In the genomic region with DNA sequence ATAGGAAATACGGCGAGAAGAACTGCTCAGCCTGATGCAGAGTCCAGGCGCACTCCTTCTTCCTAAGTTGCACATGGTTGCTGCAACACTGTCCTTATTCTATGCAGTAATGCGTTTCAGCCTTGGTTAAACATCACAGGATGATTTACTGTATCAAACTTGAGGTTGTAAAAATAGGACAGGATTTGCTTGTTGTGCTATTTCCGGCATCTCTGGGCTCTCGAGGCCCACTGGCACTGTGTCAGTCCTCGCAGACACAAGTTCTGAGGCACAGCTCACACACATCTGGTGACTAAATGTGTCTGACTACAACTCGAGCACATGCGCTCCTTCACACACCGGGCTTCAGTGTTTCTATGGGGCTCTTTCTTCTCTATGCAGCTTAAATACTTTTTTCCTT, we compare ENCODE assay signal across 15 mouse cellular contexts.
DNase-seq lines count a peak whose midpoint lies in the region; ATAC-seq lines count a peak whose summit lies in the region.
"Had no signal": no experiment of that assay in that cellular context is flagged by ENCODE, and none has a peak within 500 bp of the region (broad histone marks: within the 10 kb centered on the region; RNA-seq: fewer than 3 reads in every experiment).

No protein-coding gene starts in this region.

- DNase-seq in kidney, adult 9 months = no peak
- peak; percentile 57 to 64 for DNase-seq in frontal cortex, adult 2 months (ENCODE audit: extremely low spot score in 1 of 2, low spot score in 1 of 2)
- DNase-seq in heart, postnatal 14 days = peak; percentile 11 to 23
- DNase-seq in right cerebral cortex, adult 18-20 months = peak; percentile 64
- DNase-seq in urinary bladder, postnatal 25 days (ENCODE audit: low spot score) = no peak
- DNase-seq in layer of hippocampus, adult 9-10 months (ENCODE audit: low spot score) = no peak
- DNase-seq: adrenal gland, adult 8-10 months; lung, postnatal 36 days; thymus, adult 18-20 months had no signal

- intact Hi-C loops in heart, postnatal 14 days (cut with DNase I) = no loop called here

- ATAC-seq in kidney, embryonic 14.5 days (ENCODE audit: low FRiP score, low TSS enrichment) = 0 out of 2 replicates have a peak, but pooled peaks have one; percentile 39
- ATAC-seq in forebrain, embryonic 13.5 days = no peak
- ATAC-seq: hindbrain, postnatal 0 days had no signal

- no peak overlapping the region for H3K4me3 ChIP-seq in kidney, embryonic 14.5 days (ENCODE audit: low read length)
- H3K4me3 ChIP-seq in forebrain, embryonic 13.5 days = no peak overlapping the region
- H3K4me3 ChIP-seq: forebrain, embryonic 12.5 days had no signal

- no peaks in the 10 kb centered on the region for H3K27me3 ChIP-seq in kidney, embryonic 14.5 days (ENCODE audit: control insufficient read depth, insufficient read depth, low read length)
- no peaks in the 10 kb centered on the region for H3K27me3 ChIP-seq in forebrain, embryonic 13.5 days
- H3K27me3 ChIP-seq: CH12.LX; forebrain, embryonic 12.5 days had no signal

- no peak overlapping the region for H3K9ac ChIP-seq in kidney, embryonic 14.5 days (ENCODE audit: low read depth, low read length)
- H3K9ac ChIP-seq in forebrain, embryonic 13.5 days = no peak overlapping the region
- H3K9ac ChIP-seq: forebrain, embryonic 12.5 days had no signal

- no peaks in the 10 kb centered on the region for H3K9me3 ChIP-seq in kidney, embryonic 14.5 days (ENCODE audit: control insufficient read depth, low read length)
- no peaks in the 10 kb centered on the region for H3K9me3 ChIP-seq in forebrain, embryonic 13.5 days (replicated peaks)
- H3K9me3 ChIP-seq: forebrain, embryonic 12.5 days had no signal

- H3K4me1 ChIP-seq in kidney, embryonic 14.5 days (ENCODE audit: control insufficient read depth, insufficient read depth, low read length) = no peaks in the 10 kb centered on the region; the same call in 1 of the 2 replicates
- H3K4me1 ChIP-seq in forebrain, embryonic 13.5 days = no peaks in the 10 kb centered on the region
- H3K4me1 ChIP-seq: forebrain, embryonic 12.5 days had no signal

- 70% methylated on average over 10 of the region's 10 CpGs for whole genome bisulfite sequencing in kidney, embryonic 14.5 days
- 90% methylated on average over 10 of the region's 10 CpGs for WGBS in forebrain, embryonic 13.5 days

- no peaks in the 10 kb centered on the region for H3K36me3 ChIP-seq in kidney, embryonic 14.5 days (ENCODE audit: control insufficient read depth, insufficient read depth, low read length)
- H3K36me3 ChIP-seq in forebrain, embryonic 13.5 days (ENCODE audit: poor library complexity, severe bottlenecking) = no peaks in the 10 kb centered on the region
- H3K36me3 ChIP-seq: forebrain, embryonic 12.5 days had no signal

- no peak overlapping the region for H3K27ac ChIP-seq in kidney, embryonic 14.5 days (ENCODE audit: low read depth, low read length)
- H3K27ac ChIP-seq in forebrain, embryonic 13.5 days = no peak overlapping the region
- H3K27ac ChIP-seq: forebrain, embryonic 12.5 days; hindbrain, postnatal 0 days had no signal

- H3K4me2 ChIP-seq in kidney, embryonic 14.5 days (replicated peaks; ENCODE audit: low read depth, low read length) = no peak overlapping the region
- no peak overlapping the region for H3K4me2 ChIP-seq in forebrain, embryonic 13.5 days
- H3K4me2 ChIP-seq: forebrain, embryonic 12.5 days; liver, embryonic 11.5 days had no signal

Comparison
In these comparisons a context has a peak if more than half of its experiments do, and no peak if none do; other contexts are left out.
1. DNase-seq: peak in frontal cortex, adult 2 months (2 of 2), heart, postnatal 14 days (2 of 2) and right cerebral cortex, adult 18-20 months (single experiment); none in kidney, adult 9 months (single experiment), urinary bladder, postnatal 25 days (single experiment) and layer of hippocampus, adult 9-10 months (single experiment).